Mouse (Mus musculus): Measurements from ENCODE around the gene Medag.

DNA sequence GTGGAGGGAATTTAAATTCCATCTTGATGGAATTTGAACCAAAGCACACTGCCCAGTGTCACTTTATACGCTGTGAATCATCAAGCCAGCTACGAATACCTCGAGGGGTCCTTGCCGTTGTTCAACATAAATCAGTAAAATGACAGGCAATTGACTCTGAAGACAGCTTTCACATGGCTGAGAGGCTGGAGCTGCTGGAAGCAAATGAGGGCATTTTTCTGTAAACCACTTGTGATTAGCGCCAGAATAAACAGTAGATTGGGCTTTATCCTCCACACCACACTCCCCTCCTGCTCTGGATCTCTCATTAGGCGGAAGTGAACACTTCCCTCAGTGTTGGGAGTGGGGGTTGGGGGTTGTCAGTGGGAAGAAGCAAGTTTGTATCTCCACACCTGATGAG lies 34.3 kb upstream of the Medag start:
- no peak for TF ChIP-seq CTCF (IDR thresholded peaks at IDR 0.05; ENCODE audit: control insufficient read depth, insufficient read depth, insufficient replicate concordance, low read depth, low read length)
- no peak for TF ChIP-seq POLR2A (IDR thresholded peaks at IDR 0.05; ENCODE audit: control insufficient read depth, low read depth, low read length)
